Mouse (Mus musculus) stomach, postnatal 0 days (tissue): ENCODE data around the gene Cdc42ep2.

ENCODE experiments used
- CTCF ChIP-seq: IDR thresholded peaks from 2 replicates; pipeline ENCODE4 v1.5.1; 2016; ENCODE audit warnings: antibody characterized with exemption, low read depth, mild to moderate bottlenecking, moderate library complexity
- EP300 ChIP-seq: optimal IDR thresholded peaks from 2 replicates; pipeline ENCODE3; 2016; ENCODE audit warnings: antibody characterized with exemption

- no peak for TF ChIP-seq EP300
- no peak for TF ChIP-seq CTCF
Observed at GRCm38 (mm10) chr19:5889211-5889610, 35.4 kb downstream of the Cdc42ep2 start.
